Mouse (Mus musculus) adrenal gland, postnatal 10 days (tissue): Measurements from ENCODE around the gene Memo1. TPM values are rescaled to one million over a fixed set of nuclear protein-coding genes. Genes with fewer than 3 reads are reported as not detected.
A peak's percentile ranks its signal among the peaks of the same experiment; 100 is the strongest.

Experiments
- DNase-seq: peaks from one replicate; pipeline ENCODE4 v3.0.0; 2021; ENCODE audit warnings: mixed read lengths
- total RNA-seq, 2 experiments: library from RNA; stranded (reverse); gene quantifications; 2 replicates each; pipeline ENCODE4 v1.2.3; 2021

The Memo1 gene
- total RNA-seq, 2 experiments from 2014 or later: 83.9 to 84.3 TPM

DNA sequence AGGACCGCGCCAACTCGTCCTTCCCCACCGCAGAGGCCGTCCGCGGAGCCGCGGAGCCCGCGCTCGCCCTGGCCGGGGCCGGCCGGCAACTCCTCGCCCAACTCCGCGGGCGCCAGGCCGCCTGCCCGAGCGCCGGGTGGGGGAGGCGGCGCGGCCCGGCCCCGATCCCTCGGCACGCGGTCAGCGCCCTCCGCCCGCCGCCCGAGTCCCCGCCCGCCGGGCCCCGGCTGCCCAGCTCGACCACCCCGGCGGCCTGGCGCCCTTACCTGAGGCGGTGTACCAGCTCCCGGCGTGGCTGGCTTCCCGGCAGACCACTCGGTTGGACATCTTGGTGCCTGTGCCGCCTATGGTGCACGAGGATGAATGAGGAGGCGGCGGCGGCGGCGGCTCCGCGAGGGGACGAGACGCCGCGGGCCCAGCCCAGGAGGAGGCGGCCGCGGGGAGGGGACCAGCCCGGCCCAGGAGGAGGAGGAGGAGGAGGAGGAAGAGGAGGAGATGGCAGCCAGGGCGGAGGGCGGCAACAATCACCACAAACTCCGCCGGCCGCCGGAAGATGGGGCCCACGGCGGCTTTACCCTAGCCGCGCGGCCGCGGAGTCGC lies 795 bp downstream of the Memo1 start:
- peak; percentile 92 for DNase-seq

DNA sequence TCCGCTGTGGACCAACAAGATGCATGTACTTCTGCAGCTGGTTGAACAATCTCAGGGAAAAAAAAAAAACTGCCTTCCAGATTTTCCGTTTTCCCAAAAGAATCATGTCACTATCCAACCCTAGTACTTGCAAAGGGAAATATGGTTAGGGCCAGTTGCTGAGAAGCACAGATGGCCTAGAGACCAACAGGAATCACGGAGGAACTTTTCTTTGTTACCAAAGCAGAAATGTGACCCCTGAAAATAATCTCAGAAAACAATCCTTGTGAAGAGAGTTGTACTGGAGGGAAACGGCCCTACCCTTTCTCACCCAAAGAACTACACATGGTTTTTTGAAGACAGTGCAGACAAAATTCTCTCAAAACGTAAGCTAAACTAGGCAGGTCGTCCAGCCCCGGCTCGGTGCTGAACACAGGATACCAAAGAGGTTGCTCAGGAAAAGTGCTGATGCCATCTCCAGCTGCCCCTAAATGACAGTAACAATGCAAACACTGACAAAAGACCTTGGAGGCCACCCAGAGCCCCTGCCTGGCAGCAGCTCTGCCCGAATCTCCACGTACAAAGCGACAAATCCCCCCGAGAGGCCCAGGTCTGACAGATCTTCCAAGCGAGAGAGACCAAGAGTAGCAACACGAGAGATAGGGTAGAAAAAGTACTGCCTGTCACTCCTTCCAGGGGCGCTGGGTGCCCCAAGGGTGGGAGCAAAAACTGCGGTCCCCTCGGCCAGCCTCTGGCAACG lies 1.5 kb downstream of the Memo1 start:
- peak; percentile 41 for DNase-seq

DNA sequence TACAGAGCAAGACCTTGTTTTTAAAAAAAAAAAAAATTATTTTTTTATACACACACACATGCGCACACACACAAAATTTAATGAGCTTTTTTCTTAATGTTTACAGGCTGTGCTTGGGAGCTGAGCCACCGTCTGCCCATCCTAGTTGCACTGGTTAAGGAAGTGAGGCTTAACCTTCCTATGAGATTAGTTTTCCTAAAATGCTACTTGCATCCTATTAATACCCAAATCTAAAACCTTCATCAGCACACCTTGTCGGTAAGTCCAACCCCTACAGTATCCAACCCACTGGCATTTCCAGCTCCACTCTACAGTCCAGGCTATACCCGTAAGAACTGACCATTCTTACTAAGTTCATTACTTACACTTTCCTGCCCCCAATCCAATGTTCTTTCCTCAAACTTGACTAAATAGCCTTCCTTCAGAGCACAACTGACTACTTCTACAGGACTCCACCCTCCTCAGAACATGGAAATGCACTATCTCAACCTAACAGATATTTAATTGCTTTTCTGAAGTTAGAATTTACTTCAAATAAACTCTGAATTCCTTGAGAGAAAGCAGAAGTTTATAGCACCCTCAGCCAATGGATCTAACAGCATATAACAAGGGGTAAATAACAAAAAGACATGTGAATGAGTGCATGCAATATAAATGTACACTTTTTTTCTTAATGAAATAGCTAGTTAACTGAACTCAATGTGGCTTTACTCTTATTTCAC lies 3.5 kb downstream of the Memo1 start:
- DNase-seq: no peak

DNA sequence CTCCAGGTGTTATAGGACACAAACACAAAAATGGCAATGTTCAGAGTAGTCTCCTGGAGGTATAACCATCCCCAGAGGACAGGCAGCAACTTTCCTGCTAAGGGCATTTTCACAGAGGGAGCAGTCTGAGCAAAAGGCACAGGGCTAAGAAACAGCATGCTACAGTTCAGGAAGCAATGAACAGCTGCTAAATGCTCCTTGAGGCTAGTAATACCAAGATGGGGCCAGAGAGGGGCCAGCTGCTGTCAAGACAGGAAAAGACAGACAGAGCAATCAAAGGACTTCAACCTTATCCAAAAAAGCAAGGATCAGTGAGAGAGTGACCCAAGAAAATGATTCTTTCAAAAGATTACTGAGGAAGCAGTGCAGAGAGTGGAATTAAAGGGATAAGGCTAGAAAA lies 4.5 kb downstream of the Memo1 start:
- DNase-seq: no peak

DNA sequence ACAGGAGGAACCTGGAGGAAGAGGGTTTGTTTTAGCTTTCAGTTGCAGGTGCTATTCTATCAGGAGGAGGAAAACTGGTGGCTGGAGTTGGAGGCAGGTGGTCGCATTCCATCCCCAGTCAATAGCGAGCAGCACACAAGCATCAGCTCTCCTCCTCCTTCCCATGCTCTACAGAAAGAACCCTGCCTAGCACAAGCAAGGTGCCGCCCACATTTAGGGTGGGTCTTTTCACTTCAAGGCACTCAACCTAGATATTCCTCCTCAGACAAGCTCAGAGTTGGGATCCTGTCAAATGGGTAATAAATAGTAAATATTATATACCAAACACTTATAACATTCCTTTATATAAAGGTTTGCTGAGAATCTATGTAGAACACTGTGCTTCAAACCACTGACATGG lies 5.1 kb downstream of the Memo1 start:
- no peak for DNase-seq

DNA sequence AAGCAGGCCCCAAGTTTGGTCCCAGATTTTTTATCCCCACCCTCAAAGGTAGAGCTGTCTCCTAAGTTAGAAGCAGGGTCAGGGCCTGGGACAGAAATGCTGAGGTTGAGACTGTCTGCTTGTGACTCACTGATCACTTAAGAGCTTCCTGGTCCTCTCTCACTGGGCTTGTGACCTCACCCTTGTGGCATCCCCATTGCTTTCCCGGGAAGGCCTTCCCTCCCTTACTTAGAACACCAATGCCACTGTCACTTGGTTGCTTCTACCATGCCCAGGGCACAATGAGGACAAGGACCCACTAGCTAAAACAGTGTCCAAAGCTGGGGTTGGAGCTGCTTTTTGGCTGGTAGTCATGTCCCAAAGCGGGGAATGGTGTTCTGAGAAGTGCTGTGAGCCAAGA lies 6.7 kb downstream of the Memo1 start:
- DNase-seq: no peak

DNA sequence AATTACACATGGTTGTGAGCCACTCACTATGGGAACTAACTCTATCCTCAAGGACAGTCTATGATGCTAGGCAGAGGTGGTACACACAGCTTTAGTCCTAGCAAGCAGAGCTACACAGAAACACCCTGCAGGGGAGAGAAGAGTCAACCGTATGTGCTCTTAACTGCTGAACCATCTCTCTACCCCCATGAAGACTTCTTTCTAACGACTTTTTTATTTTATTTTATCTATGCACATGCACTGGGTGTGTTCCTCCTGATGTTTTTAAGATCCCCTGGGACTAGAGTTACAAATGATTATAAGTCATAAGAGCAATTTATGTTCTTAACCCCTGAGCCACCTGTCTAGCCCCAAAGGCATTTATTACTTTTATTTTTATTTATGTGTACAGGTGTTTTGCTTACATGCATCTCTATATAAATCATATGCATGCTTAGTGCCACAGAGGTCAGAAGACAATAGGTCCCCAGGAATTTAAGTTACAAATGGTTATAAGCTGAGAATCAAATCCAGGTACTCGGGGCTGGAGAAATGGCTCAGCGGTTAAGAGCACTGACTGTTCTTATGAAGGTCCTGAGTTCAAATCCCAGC lies 9.1 kb downstream of the Memo1 start:
- no peak for DNase-seq

DNA sequence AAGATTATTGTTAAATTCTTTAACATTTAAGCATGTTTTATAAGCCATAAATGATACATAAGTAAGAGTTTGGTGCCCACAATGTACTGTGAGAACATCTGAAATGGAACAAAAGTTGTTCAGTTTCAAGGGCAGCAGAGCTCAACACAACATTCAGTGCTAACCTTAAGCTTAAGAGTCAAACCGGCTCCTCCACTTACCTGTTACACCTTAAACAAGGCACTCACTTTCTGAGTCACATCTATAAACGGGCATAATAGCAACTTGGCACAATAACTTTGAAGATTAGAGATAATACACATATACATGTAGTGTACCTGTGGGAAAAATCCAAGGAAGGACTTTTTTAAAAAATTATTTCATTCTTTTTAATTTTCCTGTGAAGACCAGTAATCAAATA lies 9.6 kb downstream of the Memo1 start:
- no peak for DNase-seq

DNA sequence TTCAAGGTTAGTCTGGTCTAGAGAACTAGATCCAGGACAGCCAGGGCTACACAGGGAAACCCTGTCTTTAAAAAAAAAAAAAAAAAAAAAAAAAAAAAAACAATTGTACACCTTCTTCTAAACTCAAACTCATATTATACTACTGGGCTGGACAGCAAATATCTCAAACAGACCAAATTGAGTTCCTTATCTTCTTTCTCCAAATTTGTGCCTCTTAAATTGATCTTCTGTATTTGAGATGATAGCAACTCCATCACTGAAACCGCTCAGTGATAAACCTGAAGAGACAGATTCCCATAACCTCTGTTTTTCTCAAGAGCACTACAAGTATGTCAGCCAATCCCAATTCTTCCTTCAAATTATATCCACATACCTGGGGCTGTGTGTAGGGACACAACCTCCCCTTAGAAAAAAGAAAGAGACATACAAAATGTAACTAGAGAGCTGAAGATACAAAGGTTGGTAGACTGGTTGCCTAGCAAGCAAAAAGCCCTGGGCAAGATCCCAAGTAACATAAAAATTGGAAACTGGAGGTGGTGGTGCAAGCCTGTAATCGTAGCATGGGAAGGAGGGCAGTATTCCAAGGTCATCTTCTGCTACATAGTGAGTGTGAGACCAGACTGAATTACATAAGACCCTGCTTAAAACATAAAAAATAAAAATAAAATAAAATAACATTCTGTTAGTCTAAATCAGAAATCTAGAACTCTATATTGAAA lies 10.8 kb downstream of the Memo1 start:
- peak; percentile 58 for DNase-seq

DNA sequence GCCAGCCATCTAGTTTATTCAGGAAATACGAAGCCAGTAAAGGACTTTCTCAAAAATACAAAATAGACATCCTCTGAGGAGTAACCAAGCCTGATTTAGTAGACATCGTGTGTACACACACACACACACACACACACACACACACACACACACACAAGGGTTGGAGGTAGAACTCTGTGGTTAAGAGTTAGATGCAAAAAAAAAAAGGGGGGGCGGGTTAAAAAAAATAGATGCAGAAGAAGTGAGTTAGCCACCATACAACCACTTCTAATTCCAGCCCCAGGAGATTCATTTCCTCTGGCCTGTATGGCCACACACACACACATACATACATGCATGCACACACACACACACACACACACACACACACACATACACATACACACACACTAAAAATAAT lies 13.3 kb downstream of the Memo1 start:
- DNase-seq: no peak

DNA sequence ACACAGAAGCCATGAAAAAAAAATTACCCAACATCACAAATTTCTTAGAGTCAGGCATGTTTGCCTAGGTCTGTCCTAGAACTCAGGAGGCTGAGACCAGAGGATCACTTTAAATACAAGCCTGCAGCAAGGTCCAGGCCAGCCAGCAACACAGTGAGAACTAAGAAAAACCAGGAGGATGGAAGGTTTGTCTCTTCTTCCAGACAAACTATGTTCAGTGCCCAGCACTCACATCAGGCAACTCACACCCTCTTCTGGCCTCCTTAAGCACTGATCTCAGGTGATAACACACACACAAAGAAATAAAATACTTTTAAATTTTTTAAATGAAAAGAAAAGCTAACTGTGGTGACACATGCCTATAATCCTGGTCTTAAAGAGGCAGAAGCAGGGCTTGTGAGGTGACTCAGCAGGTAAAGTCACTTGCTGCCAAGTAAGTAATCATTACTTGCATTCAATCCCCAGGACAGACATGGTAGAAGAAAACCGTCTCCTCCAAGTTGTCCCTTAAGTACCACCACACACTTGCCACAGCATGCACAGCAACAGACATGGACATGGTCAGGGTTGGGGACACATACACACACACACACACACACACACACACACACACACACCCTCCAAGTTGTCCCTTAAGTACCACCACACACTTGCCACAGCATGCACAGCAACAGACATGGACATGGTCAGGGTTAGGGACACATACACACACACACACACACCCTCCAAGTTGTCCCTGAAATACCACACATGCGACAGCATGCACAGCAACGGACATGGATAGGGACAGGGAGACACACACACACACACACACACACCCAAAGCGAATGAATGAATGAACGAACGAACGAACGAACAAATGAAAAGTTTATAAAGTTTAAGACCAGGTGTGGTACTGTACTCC lies 16.1 kb downstream of the Memo1 start:
- DNase-seq: no peak

DNA sequence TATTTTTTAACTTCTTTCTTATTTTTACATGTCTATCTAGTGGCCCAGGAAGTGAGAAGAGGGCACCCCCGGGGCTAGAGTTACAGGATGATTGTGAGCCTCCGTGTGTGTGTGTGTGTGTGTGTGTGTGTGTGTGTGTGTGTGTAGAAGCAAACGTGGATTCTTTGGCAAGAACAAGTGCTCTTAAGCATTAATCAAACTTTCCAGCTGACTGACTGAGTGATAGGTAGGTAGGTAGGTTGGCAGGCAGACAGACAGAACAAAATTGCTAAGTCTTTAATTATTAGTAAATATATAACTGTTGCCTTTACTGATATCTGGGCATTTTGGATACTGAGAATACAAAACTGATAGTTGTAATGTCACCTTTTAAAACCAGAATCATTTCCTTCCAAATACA lies 20.9 kb downstream of the Memo1 start:
- DNase-seq: no peak

DNA sequence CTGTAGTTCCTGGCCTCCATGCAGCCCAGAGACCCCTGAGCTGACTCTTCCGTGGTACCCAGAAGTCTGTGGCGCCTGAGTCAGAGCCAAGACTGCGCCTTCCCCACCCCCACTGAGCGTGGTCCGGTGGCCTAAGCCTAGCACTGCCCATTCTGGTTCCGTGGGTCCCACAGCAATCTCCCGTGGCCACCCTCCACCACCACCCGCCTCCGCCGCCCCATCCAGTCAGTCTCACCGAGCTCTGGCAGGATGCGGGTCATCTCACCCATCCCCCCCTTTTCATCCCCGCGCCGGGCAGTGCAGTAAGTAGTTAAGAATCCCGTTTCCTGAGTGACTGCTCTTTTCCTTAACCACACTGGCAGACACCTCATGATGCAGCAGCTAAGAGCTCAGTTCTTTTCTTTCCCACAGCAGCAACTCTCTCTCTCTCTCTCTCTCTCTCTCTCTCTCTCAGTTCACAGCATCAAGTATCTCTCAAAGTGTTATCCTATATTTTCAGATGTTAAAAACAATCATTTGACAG lies 22.6 kb downstream of the Memo1 start:
- no peak for DNase-seq

DNA sequence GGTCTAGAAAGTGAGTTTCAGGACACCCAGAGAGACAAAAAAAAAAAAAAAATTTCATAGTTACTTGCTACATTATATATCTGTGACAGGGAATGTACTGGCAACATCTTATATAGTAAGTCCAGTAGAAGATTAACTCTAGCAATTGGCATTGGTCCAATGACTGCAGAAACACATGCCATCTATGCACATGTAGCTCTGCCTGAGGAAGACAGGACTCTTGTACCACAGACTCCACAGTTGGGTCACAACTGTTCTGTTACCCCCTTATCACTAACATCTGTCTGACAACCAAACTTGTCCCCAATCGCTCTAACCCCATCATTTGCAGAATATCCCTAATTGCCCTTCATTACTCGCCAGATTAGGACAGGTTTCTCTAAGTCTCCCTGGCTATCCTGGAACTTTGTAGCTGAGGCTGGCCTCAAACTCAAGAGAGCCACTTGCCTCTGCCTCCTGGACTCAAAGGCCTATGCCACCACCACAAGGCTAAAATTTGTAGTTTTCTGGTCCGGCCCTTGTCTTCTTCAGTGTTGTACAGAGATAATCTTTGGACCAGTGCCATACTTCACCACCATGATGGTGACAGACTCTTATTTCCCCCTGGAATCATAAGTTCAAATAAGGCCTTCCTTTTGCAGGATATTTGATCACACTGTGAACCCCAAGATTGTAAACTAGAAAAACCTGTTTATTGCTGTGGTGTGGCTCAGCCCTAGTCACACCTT lies 23.6 kb downstream of the Memo1 start:
- DNase-seq: no peak

DNA sequence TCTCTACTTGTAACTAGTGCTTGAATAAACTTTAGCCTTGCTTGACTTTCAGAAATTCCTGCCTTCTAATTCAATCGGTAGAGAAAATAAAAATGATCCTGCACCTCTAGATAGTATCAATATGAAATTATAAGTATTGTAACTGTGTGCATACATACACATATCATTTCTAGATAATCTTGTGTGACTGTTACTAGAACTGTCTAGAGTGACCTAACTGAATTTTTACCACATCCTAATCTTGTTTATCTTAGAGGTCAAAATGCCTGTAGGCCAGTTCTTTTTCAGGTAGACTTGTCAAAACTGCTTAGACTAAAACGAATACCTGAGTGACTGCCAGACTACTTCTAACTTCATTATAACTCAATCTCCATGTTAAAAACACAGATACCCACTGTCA lies 25.1 kb downstream of the Memo1 start:
- DNase-seq: no peak

DNA sequence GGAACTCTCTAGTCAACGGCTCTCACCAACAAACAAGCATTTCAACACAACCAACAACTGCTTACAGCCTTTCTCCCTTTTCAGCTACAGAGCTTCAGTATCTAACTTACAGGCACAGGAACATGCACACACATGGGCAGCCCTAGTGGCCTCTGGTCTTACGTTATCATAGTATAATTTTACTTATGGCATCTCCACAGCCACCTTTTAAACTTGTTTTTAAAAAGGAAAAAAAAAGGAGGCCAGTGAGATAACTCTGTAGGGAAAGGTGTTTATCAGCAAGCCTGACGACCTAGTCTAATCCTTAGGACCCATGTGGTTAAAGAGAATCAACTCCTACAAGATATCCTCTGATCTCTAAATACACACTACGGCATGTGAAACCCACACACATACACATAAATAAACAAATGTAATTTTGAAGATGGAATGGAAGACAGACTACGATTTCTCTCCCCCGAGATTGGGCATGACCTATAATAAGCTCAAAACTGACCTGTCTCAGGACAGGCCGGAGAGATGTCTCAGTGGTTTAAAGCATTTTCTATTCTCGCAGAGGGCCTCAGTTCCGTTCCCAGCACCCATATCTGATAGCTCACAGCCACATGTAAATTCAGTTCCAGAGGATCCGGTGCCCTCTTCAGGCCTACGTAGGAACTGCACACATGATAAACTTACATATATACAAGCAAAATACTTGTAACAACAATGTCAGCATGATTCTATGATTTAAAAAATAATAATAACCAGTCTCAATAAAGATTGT lies 27.7 kb downstream of the Memo1 start:
- no peak for DNase-seq

DNA sequence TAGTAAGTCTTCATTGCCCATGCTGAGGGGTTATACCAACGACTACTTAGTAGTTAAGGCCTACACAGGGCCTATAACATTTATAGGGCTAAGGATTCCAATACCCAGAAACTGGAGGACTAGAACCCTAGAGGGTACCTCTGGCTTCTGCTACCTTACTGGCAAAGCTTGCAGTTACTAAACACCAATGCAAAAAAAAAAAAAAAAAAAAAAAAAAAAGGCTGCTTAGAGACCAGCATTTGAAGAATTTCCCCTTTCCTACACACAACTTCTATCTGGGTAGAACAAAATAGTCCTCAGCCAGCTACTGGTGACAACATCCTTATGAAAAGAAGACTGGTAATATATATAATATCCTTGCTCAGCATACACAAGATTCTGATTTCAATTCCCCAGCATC lies 29.7 kb downstream of the Memo1 start:
- no peak for DNase-seq

DNA sequence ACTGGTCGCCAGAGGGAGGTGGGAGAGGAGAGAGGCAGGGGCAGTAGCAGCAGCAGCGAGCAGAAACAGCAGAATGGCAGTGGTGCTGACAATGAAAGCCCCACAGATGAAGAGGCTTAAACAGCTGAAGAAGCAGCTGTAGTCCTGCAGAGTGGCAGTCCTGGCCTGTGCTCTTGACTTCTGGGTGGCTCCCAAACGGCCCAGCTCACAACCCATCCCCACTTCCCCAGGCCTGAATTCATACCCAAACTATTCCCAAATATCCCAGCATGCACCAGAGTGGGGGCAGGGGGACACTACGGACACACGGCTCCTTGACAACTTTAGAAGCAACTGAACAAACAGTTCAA lies 30.2 kb downstream of the Memo1 start:
- no peak for DNase-seq

DNA sequence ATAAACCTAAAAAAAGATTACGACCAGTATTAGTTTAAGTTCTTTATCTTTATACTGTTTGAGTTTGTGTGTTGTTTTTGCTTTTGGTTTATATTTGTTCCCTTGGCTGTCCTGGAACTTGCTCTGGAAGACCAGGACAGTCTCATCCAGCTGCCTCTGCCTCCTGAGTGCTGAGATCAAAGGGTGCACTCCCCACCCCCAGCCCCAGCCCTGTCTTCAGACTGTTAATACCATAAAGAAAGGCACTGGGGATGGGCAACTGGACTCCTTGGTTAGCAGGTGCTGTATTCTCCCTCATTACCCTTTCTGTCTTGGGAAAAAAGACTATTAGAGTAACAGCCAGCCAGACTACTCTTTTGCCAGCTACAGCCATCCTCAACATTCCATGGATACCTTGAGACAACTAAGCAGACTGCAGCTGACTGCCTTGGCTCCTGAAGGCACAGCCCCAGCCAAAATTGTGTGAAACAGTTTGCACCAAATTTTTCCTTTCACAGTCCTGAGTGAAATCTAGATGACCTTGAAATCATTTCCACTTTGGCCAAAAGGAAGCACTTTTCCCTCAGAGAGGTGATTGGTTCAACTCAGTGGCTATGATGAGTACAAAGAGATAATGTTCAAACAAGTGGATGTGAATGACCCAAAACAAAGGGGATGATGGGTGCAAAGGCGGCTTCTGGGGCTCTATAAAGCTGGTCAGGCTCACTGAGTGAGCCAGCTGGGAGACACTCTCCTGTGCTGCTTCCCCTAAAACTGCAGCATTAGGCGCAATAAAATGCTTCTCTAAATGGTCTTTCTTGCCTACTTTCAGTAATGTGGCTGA lies 30.8 kb downstream of the Memo1 start:
- peak; percentile 24 for DNase-seq
